In the genomic region with DNA sequence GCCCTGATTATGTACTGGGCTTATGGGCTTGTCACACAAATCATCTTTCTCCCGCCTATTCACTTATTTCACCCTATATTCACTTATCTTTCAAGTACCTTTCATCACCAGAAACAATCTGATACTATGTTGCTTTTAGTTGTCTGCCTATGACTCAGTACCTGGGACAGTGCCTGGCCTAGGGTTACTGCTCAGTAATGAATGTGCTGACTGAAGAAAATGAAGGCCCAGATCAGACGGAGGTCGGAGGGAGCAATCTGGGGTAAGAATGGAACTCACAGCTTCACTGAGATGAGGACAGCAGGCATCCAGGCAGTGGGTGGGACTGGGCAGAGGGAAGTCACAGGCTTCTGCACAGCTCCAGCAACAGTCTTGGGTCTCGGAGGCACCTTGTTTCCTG, we compare ENCODE assay signal across 9 mouse cellular contexts. TPM values are rescaled to one million over a fixed set of nuclear protein-coding genes. Genes with fewer than 3 reads are reported as not detected.
A peak's percentile ranks its signal among the peaks of the same experiment; 100 is the strongest.
DNase-seq lines count a peak whose midpoint lies in the region; ATAC-seq and TF ChIP-seq lines count a peak whose summit lies in the region.
"Had no signal": no experiment of that assay in that cellular context is flagged by ENCODE, and none has a peak within 500 bp of the region (broad histone marks: within the 10 kb centered on the region; RNA-seq: fewer than 3 reads in every experiment).

No protein-coding gene starts in this region.

- in situ Hi-C loops in ES-E14 (cut with MboI; ENCODE audit: low sequenced_read_pairs in 2 of 2, unreplicated experiment in 2 of 2), result no loop called here

- H3K9ac ChIP-seq in heart, postnatal 0 days (replicated peaks; ENCODE audit: low read depth, low read length), result 0 out of 2 replicates have a peak overlapping the region, but pooled peaks have one; percentile 9
- no peak overlapping the region for H3K9ac ChIP-seq in heart, adult 2 months (ENCODE audit: low read depth, low read length)
- no peak overlapping the region for H3K9ac ChIP-seq in ES-E14 (ENCODE audit: insufficient read depth, low read depth, low read length, poor library complexity, severe bottlenecking)
- H3K9ac ChIP-seq in embryonic facial prominence, embryonic 15.5 days, result 0 out of 2 replicates have a peak overlapping the region, but pooled peaks have one; percentile 81
- peak overlapping the region; percentile 66; the same call in 1 of the 2 replicates for H3K9ac ChIP-seq in limb, embryonic 15.5 days

- no peak for TF ChIP-seq CTCF in heart, postnatal 0 days (IDR thresholded peaks at IDR 0.05; ENCODE audit: low read depth)
- TF ChIP-seq CTCF in heart, adult 2 months (IDR thresholded peaks at IDR 0.05), result no peak

- intact Hi-C loops in heart, adult 2 months (cut with DNase I), result no loop called here

- ATAC-seq in heart, postnatal 0 days (ENCODE audit: insufficient read depth, low read depth), result no peak
- no peak for ATAC-seq in embryonic facial prominence, embryonic 15.5 days (ENCODE audit: insufficient number of reproducible peaks, low FRiP score, low TSS enrichment, low read depth)
- no peak for ATAC-seq in limb, embryonic 15.5 days (ENCODE audit: insufficient number of reproducible peaks, low FRiP score, low TSS enrichment, low read depth)

- peaks cover 11% of the 10 kb centered on the region; the same call in 1 of the 2 replicates for H3K36me3 ChIP-seq in heart, postnatal 0 days (replicated peaks; ENCODE audit: control insufficient read depth, insufficient read depth, low read length)
- no peaks in the 10 kb centered on the region for H3K36me3 ChIP-seq in heart, adult 2 months (ENCODE audit: control insufficient read depth, insufficient read depth, low read length)
- H3K36me3 ChIP-seq in ES-E14 (ENCODE audit: control insufficient read depth, insufficient read depth, low read length, poor library complexity, severe bottlenecking), result peaks cover 6% of the 10 kb centered on the region; the same call in 1 of the 2 replicates
- no peaks in the 10 kb centered on the region for H3K36me3 ChIP-seq in embryonic facial prominence, embryonic 15.5 days
- H3K36me3 ChIP-seq in limb, embryonic 15.5 days, result peaks cover 29% of the 10 kb centered on the region

- H3K27ac ChIP-seq in heart, postnatal 0 days (ENCODE audit: low read depth), result no peak overlapping the region
- H3K27ac ChIP-seq in heart, adult 2 months, result no peak overlapping the region
- no peak overlapping the region for H3K27ac ChIP-seq in ES-E14 (ENCODE audit: insufficient read depth, low read depth, low read length, poor library complexity, severe bottlenecking)
- H3K27ac ChIP-seq in embryonic facial prominence, embryonic 15.5 days (replicated peaks), result no peak overlapping the region
- H3K27ac ChIP-seq in limb, embryonic 15.5 days, result peak overlapping the region; percentile 38; the same call in 1 of the 2 replicates

- no peak for TF ChIP-seq POLR2A in heart, adult 2 months (IDR thresholded peaks at IDR 0.05; ENCODE audit: insufficient read depth, low read depth, low read length)

- no peak for DNase-seq in heart, postnatal 0 days (ENCODE audit: low spot score)
- no peak for DNase-seq in heart, adult 2 months
- no peak for DNase-seq in ES-E14 (ENCODE audit: low read depth, low spot score)
- DNase-seq in frontal cortex, postnatal 10 days (ENCODE audit: low spot score in 2 of 2), result no peak
- no peak for DNase-seq in cerebellum, postnatal 36 days
- DNase-seq in right cerebral cortex, postnatal 14 days, result no peak

- TF ChIP-seq EP300 in heart, postnatal 0 days (IDR thresholded peaks at IDR 0.05; ENCODE audit: low read depth), result no peak
- TF ChIP-seq EP300 in heart, adult 2 months (IDR thresholded peaks at IDR 0.05; ENCODE audit: insufficient read depth, low read depth, low read length), result no peak

- H3K9me3 ChIP-seq in heart, postnatal 0 days (replicated peaks; ENCODE audit: control insufficient read depth, low read length), result no peaks in the 10 kb centered on the region
- H3K9me3 ChIP-seq in ES-E14 (ENCODE audit: control insufficient read depth, insufficient read depth, low read depth, low read length), result no peaks in the 10 kb centered on the region
- H3K9me3 ChIP-seq in embryonic facial prominence, embryonic 15.5 days (replicated peaks), result no peaks in the 10 kb centered on the region
- no peaks in the 10 kb centered on the region for H3K9me3 ChIP-seq in limb, embryonic 15.5 days

- no peak overlapping the region for H3K4me3 ChIP-seq in heart, postnatal 0 days (ENCODE audit: low read depth, low read length)
- no peak overlapping the region for H3K4me3 ChIP-seq in heart, adult 2 months
- no peak overlapping the region for H3K4me3 ChIP-seq in ES-E14 (ENCODE audit: insufficient read depth in 1 of 2, low read depth in 1 of 2, low read length in 2 of 2, poor library complexity in 1 of 2, severe bottlenecking in 1 of 2)
- peak overlapping the region; percentile 77 for H3K4me3 ChIP-seq in embryonic facial prominence, embryonic 15.5 days (replicated peaks)
- H3K4me3 ChIP-seq in limb, embryonic 15.5 days, result peak overlapping the region; percentile 72

- H3K4me2 ChIP-seq in heart, postnatal 0 days (ENCODE audit: low read depth, low read length), result no peak overlapping the region
- H3K4me2 ChIP-seq in embryonic facial prominence, embryonic 15.5 days (replicated peaks), result peak overlapping the region; percentile 80
- H3K4me2 ChIP-seq in limb, embryonic 15.5 days, result peak overlapping the region; percentile 81; the same call in 1 of the 2 replicates

- WGBS in heart, postnatal 0 days, result 40% methylated on average over 4 of the region's 4 CpGs
- 50% methylated on average over 4 of the region's 4 CpGs for WGBS in heart, adult 2 months
- 66% methylated on average over 4 of the region's 4 CpGs for WGBS in embryonic facial prominence, embryonic 15.5 days
- 68% methylated on average over 4 of the region's 4 CpGs for WGBS in limb, embryonic 15.5 days

- no peaks in the 10 kb centered on the region for H3K27me3 ChIP-seq in heart, postnatal 0 days (ENCODE audit: control insufficient read depth, insufficient read depth, low read length)
- H3K27me3 ChIP-seq in heart, adult 2 months (ENCODE audit: control insufficient read depth, insufficient read depth, low read length), result no peaks in the 10 kb centered on the region
- H3K27me3 ChIP-seq in embryonic facial prominence, embryonic 15.5 days, result no peaks in the 10 kb centered on the region
- H3K27me3 ChIP-seq in limb, embryonic 15.5 days, result no peaks in the 10 kb centered on the region

- H3K79me2 ChIP-seq in heart, adult 2 months (replicated peaks; ENCODE audit: control insufficient read depth, insufficient read depth, low read length), result no peaks in the 10 kb centered on the region

- no peaks in the 10 kb centered on the region; the same call in none of the 2 replicates for H3K4me1 ChIP-seq in heart, postnatal 0 days (ENCODE audit: control insufficient read depth, insufficient read depth)
- H3K4me1 ChIP-seq in heart, adult 2 months (ENCODE audit: control insufficient read depth, insufficient read depth, low read length), result peaks cover 1% of the 10 kb centered on the region; the same call in 1 of the 2 replicates
- H3K4me1 ChIP-seq in ES-E14 (ENCODE audit: control insufficient read depth in 2 of 2, insufficient read depth in 2 of 2, low read length in 2 of 2, poor library complexity in 1 of 2), result peaks cover 0 to 6% of the 10 kb centered on the region in 2 experiments; a peak in 2 of 4 replicates
- peaks cover 22% of the 10 kb centered on the region for H3K4me1 ChIP-seq in embryonic facial prominence, embryonic 15.5 days
- H3K4me1 ChIP-seq in limb, embryonic 15.5 days, result peaks cover 22% of the 10 kb centered on the region

RNA-seq across cellular contexts. Expression of gene Fam57b, which starts 9.9 kb away (rescaled TPM):
- total RNA-seq in heart, postnatal 0 days (2014; rRNA removed; ENCODE audit: low replicate concordance), result 0.99 and 2.9 TPM in 2 replicates
- polyA plus RNA-seq in heart, postnatal 0 days (2015; fragmentation: Nextera tagmentation; extraction: Ambion mirVana), result 2.6 and 3.0 TPM in 2 replicates
- total RNA-seq in heart, adult 2 months (2021), result 1 to 10 TPM; 7.4 to 8.8 TPM
- 9.0 and 12.8 TPM in 2 replicates for polyA plus RNA-seq in heart, adult 2 months (2012; rRNA removed)
- total RNA-seq in ES-E14 (2012; rRNA removed), result 1.9 and 2.5 TPM in 2 replicates
- 0.53 and 0.71 TPM in 2 replicates for polyA plus RNA-seq in embryonic facial prominence, embryonic 15.5 days (2015; fragmentation: Nextera tagmentation; extraction: Ambion mirVana)
- polyA plus RNA-seq in limb, embryonic 15.5 days (2015; fragmentation: Nextera tagmentation; extraction: Ambion mirVana), result 0.22 and 0.56 TPM in 2 replicates
- total RNA-seq: common myeloid progenitor, adult 5-6 weeks had no signal

RNA-seq across cellular contexts. Expression of gene Ppp4c, which starts 15.1 kb away (rescaled TPM):
- total RNA-seq in heart, postnatal 0 days (2014; rRNA removed; ENCODE audit: low replicate concordance), result 93.7 and 118 TPM in 2 replicates
- polyA plus RNA-seq in heart, postnatal 0 days (2015; fragmentation: Nextera tagmentation; extraction: Ambion mirVana), result 75.8 and 77.4 TPM in 2 replicates
- 10 to 100 TPM; 31.8 to 31.9 TPM for total RNA-seq in heart, adult 2 months (2021)
- 65.6 and 99.5 TPM in 2 replicates for polyA plus RNA-seq in heart, adult 2 months (2012; rRNA removed)
- 260 and 291 TPM in 2 replicates for total RNA-seq in ES-E14 (2012; rRNA removed)
- 232 and 234 TPM in 2 replicates for polyA plus RNA-seq in embryonic facial prominence, embryonic 15.5 days (2015; fragmentation: Nextera tagmentation; extraction: Ambion mirVana)
- polyA plus RNA-seq in limb, embryonic 15.5 days (2015; fragmentation: Nextera tagmentation; extraction: Ambion mirVana), result 212 and 227 TPM in 2 replicates

RNA-seq across cellular contexts. Expression of gene 4930451I11Rik, which starts 24.0 kb away (rescaled TPM):
- not detected in 2 replicates for total RNA-seq in heart, postnatal 0 days (2014; rRNA removed; ENCODE audit: low replicate concordance)
- polyA plus RNA-seq in heart, postnatal 0 days (2015; fragmentation: Nextera tagmentation; extraction: Ambion mirVana), result not detected in 2 replicates
- not detected for total RNA-seq in heart, adult 2 months (2021)
- not detected in 2 replicates for polyA plus RNA-seq in heart, adult 2 months (2012; rRNA removed)
- total RNA-seq in ES-E14 (2012; rRNA removed), result not detected in 2 replicates
- polyA plus RNA-seq in embryonic facial prominence, embryonic 15.5 days (2015; fragmentation: Nextera tagmentation; extraction: Ambion mirVana), result not detected in 2 replicates
- not detected in 2 replicates for polyA plus RNA-seq in limb, embryonic 15.5 days (2015; fragmentation: Nextera tagmentation; extraction: Ambion mirVana)
- total RNA-seq: common myeloid progenitor, adult 5-6 weeks had no signal

RNA-seq across cellular contexts. Expression of gene Tbx6, which starts 26.1 kb away (rescaled TPM):
- 0.23 and 1.3 TPM in 2 replicates for total RNA-seq in heart, postnatal 0 days (2014; rRNA removed; ENCODE audit: low replicate concordance)
- 0.07 TPM in 1 of 2 replicates, not detected in the other for polyA plus RNA-seq in heart, postnatal 0 days (2015; fragmentation: Nextera tagmentation; extraction: Ambion mirVana)
- under 1 TPM; 0.44 to 0.66 TPM for total RNA-seq in heart, adult 2 months (2021)
- 2.3 and 2.9 TPM in 2 replicates for polyA plus RNA-seq in heart, adult 2 months (2012; rRNA removed)
- total RNA-seq in ES-E14 (2012; rRNA removed), result 0.89 and 1.7 TPM in 2 replicates
- 0.71 and 0.81 TPM in 2 replicates for polyA plus RNA-seq in embryonic facial prominence, embryonic 15.5 days (2015; fragmentation: Nextera tagmentation; extraction: Ambion mirVana)
- 0.37 and 0.46 TPM in 2 replicates for polyA plus RNA-seq in limb, embryonic 15.5 days (2015; fragmentation: Nextera tagmentation; extraction: Ambion mirVana)
- total RNA-seq: common myeloid progenitor, adult 5-6 weeks had no signal

RNA-seq across cellular contexts. Expression of gene Ypel3, which starts 30.6 kb away (rescaled TPM):
- total RNA-seq in heart, postnatal 0 days (2014; rRNA removed; ENCODE audit: low replicate concordance), result 88.9 and 146 TPM in 2 replicates
- polyA plus RNA-seq in heart, postnatal 0 days (2015; fragmentation: Nextera tagmentation; extraction: Ambion mirVana), result 84.1 and 111 TPM in 2 replicates
- 10 to 100 TPM; 60.2 to 89.9 TPM for total RNA-seq in heart, adult 2 months (2021)
- polyA plus RNA-seq in heart, adult 2 months (2012; rRNA removed), result 115 and 144 TPM in 2 replicates
- total RNA-seq in ES-E14 (2012; rRNA removed), result 19.4 and 20.8 TPM in 2 replicates
- 145 and 148 TPM in 2 replicates for polyA plus RNA-seq in embryonic facial prominence, embryonic 15.5 days (2015; fragmentation: Nextera tagmentation; extraction: Ambion mirVana)
- 117 and 122 TPM in 2 replicates for polyA plus RNA-seq in limb, embryonic 15.5 days (2015; fragmentation: Nextera tagmentation; extraction: Ambion mirVana)

Comparison
In these comparisons a context has a peak if more than half of its experiments do, and no peak if none do; other contexts are left out.
1. H3K9ac ChIP-seq: peak in heart, postnatal 0 days (single experiment), embryonic facial prominence, embryonic 15.5 days (single experiment) and limb, embryonic 15.5 days (single experiment); none in heart, adult 2 months (single experiment) and ES-E14 (single experiment).
2. H3K4me3 ChIP-seq: peak in embryonic facial prominence, embryonic 15.5 days (single experiment) and limb, embryonic 15.5 days (single experiment); none in heart, postnatal 0 days (single experiment), heart, adult 2 months (single experiment) and ES-E14 (0 of 2).